13 mouse cellular contexts compared by ENCODE assay signal in the genomic region with DNA sequence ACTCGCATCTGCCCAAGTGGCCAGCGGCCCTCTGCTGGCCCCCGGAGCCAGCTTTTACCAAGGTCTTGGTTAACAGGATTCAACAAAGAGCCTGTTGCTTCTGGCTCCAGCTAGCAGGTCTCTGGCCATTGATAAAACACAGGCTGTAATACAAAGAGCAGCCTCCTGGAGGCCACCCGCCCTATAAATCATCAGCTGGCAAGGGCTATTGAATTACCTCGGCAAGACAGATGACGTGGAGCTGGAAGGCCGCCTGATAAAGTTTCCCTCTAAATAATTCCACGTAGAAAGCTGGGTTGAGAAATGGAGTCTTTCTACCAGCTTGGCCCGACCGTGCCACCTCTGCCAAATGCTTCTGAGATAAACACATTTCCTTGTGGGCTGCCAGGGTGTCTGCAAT.
DNase-seq lines count a peak whose midpoint lies in the region; TF ChIP-seq lines count a peak whose summit lies in the region.
"Had no signal": no experiment of that assay in that cellular context is flagged by ENCODE, and none has a peak within 500 bp of the region (broad histone marks: within the 10 kb centered on the region; RNA-seq: fewer than 3 reads in every experiment).

No protein-coding gene starts in this region.

- H3K27ac ChIP-seq in left cerebral cortex, adult 2 months, result no peak overlapping the region
- H3K27ac ChIP-seq: limb, embryonic 13.5 days had no signal

- peak; percentile 10 for TF ChIP-seq CTCF in left cerebral cortex, adult 2 months (IDR thresholded peaks at IDR 0.05)

- DNase-seq in cerebellum, adult 9-10 months, result peak; percentile 2
- DNase-seq in cerebellum, adult 11 months, result no peak
- DNase-seq in left cerebral cortex, adult 2 months (ENCODE audit: extremely low spot score in 1 of 2, low spot score in 2 of 2), result no peak
- DNase-seq in left cerebral cortex, postnatal 36 days (ENCODE audit: low spot score in 2 of 2), result no peak
- DNase-seq in embryo, embryonic 11.5 days (ENCODE audit: low read depth, low spot score), result peak; percentile 46
- peak; percentile 31 for DNase-seq in ovary, postnatal 36 days (ENCODE audit: low spot score)
- DNase-seq in urinary bladder, postnatal 14 days (ENCODE audit: low spot score), result no peak
- DNase-seq in lung, postnatal 14 days, result no peak
- DNase-seq: right cerebral cortex, postnatal 14 days; thymus, postnatal 25 days had no signal

- intact Hi-C loops in left cerebral cortex, adult 2 months (cut with DNase I), result no loop called here
- intact Hi-C loops in left cerebral cortex, postnatal 36 days (cut with DNase I), result no loop called here

- no peak overlapping the region for H3K4me3 ChIP-seq in left cerebral cortex, adult 2 months
- H3K4me3 ChIP-seq: erythroblast, embryonic 14.5 days; limb, embryonic 13.5 days; megakaryocyte, embryonic 14.5 days had no signal

Comparison
In these comparisons a context has a peak if more than half of its experiments do, and no peak if none do; other contexts are left out.
1. DNase-seq: peak in cerebellum, adult 9-10 months (single experiment), embryo, embryonic 11.5 days (single experiment) and ovary, postnatal 36 days (single experiment); none in cerebellum, adult 11 months (single experiment), left cerebral cortex, adult 2 months (0 of 2), left cerebral cortex, postnatal 36 days (0 of 2), urinary bladder, postnatal 14 days (single experiment) and lung, postnatal 14 days (single experiment).